17 mouse cellular contexts compared by ENCODE assay signal in genomic region chr2:130113379-130113778, GRCm38 (mm10). TPM values are rescaled to one million over a fixed set of nuclear protein-coding genes. Genes with fewer than 3 reads are reported as not detected.
DNase-seq lines count a peak whose midpoint lies in the region; ATAC-seq and TF ChIP-seq lines count a peak whose summit lies in the region.
"Had no signal": no experiment of that assay in that cellular context is flagged by ENCODE, and none has a peak within 500 bp of the region (broad histone marks: within the 10 kb centered on the region; RNA-seq: fewer than 3 reads in every experiment).

No protein-coding gene starts in this region.

- 27% methylated on average over 3 of the region's 3 CpGs for WGBS in lung, embryonic 14.5 days

- TF ChIP-seq CTCF in lung, embryonic 14.5 days (IDR thresholded peaks at IDR 0.05; ENCODE audit: low read depth) = no peak

- H3K9ac ChIP-seq in lung, embryonic 14.5 days = no peak overlapping the region
- H3K9ac ChIP-seq: intestine, embryonic 15.5 days had no signal

- H3K27ac ChIP-seq in lung, embryonic 14.5 days (ENCODE audit: low read depth) = no peak overlapping the region
- H3K27ac ChIP-seq: intestine, embryonic 15.5 days had no signal

- no peaks in the 10 kb centered on the region for H3K4me1 ChIP-seq in lung, embryonic 14.5 days (ENCODE audit: insufficient read depth)
- H3K4me1 ChIP-seq: intestine, embryonic 15.5 days had no signal

- no peaks in the 10 kb centered on the region for H3K9me3 ChIP-seq in lung, embryonic 14.5 days (ENCODE audit: low read depth, low read length)
- H3K9me3 ChIP-seq: intestine, embryonic 15.5 days had no signal

- intact Hi-C loops in heart, postnatal 10 days (cut with DNase I) = no loop called here

- DNase-seq in heart, postnatal 10 days = peak; percentile 2 to 14
- DNase-seq in heart, adult 18-20 months = no peak
- peak; percentile 60 for DNase-seq in lung, embryonic 14.5 days
- no peak for DNase-seq in lung, adult 18-20 months
- DNase-seq in layer of hippocampus, adult 9-10 months (ENCODE audit: low spot score) = no peak
- DNase-seq: cerebellum, adult 11 months; gastrocnemius, postnatal 36 days; layer of hippocampus, adult 9-11 months; right cerebral cortex, postnatal 25 days; thymus, adult 2 months had no signal

- H3K4me3 ChIP-seq in lung, embryonic 14.5 days (ENCODE audit: low read depth, low read length) = no peak overlapping the region
- H3K4me3 ChIP-seq: intestine, embryonic 15.5 days had no signal

- no peak for ATAC-seq in lung, embryonic 14.5 days (ENCODE audit: insufficient read depth)
- peak; percentile 47; the same call in 1 of the 2 replicates for ATAC-seq in common myeloid progenitor, adult 5-6 weeks (replicated peaks; ENCODE audit: low read depth, poor library complexity, severe bottlenecking)
- peak; percentile 60 for ATAC-seq in megakaryocyte progenitor cell, adult 5-6 weeks (replicated peaks; ENCODE audit: poor library complexity)
- ATAC-seq: CD4-positive, CD25-positive, alpha-beta regulatory T cell, adult 4 months; intestine, embryonic 15.5 days had no signal

- H3K36me3 ChIP-seq in lung, embryonic 14.5 days (ENCODE audit: insufficient read depth) = no peaks in the 10 kb centered on the region
- H3K36me3 ChIP-seq: intestine, embryonic 15.5 days had no signal

- no peaks in the 10 kb centered on the region for H3K27me3 ChIP-seq in lung, embryonic 14.5 days (ENCODE audit: insufficient read depth, low read length)
- H3K27me3 ChIP-seq: intestine, embryonic 15.5 days had no signal

- H3K4me2 ChIP-seq in lung, embryonic 14.5 days = no peak overlapping the region
- H3K4me2 ChIP-seq: intestine, embryonic 15.5 days; liver, embryonic 11.5 days had no signal

RNA-seq across cellular contexts. Expression of gene Tgm6, which starts 1.2 kb away (rescaled TPM):
- not detected for total RNA-seq in heart, postnatal 10 days (2021)
- not detected for total RNA-seq in heart, adult 18-20 months (2021)
- polyA plus RNA-seq in lung, embryonic 14.5 days (2014; fragmentation: Nextera tagmentation; extraction: Ambion mirVana) = not detected in 2 replicates
- total RNA-seq in common myeloid progenitor, adult 5-6 weeks (2017) = not detected in 2 replicates
- total RNA-seq in megakaryocyte progenitor cell, adult 5-6 weeks (2015) = not detected in 2 replicates
- total RNA-seq in megakaryocyte progenitor cell, adult 5-6 weeks (2017) = not detected in 2 replicates
- total RNA-seq: adrenal gland, postnatal 4 days; gastrocnemius, postnatal 36 days had no signal
- polyA plus RNA-seq: CD4-positive, CD25-positive, alpha-beta regulatory T cell, adult 4 months; heart, postnatal 0 days; intestine, embryonic 15.5 days; liver, embryonic 11.5 days had no signal

Comparison
In these comparisons a context has a peak if more than half of its experiments do, and no peak if none do; other contexts are left out.
1. DNase-seq: peak in heart, postnatal 10 days (2 of 2) and lung, embryonic 14.5 days (single experiment); none in heart, adult 18-20 months (0 of 2), lung, adult 18-20 months (0 of 2) and layer of hippocampus, adult 9-10 months (single experiment).